Mouse (Mus musculus) forebrain, embryonic 14.5 days (tissue): Measurements from ENCODE around the gene Sgms1. TPM values are rescaled to one million over a fixed set of nuclear protein-coding genes. Genes with fewer than 3 reads are reported as not detected.
A peak's percentile ranks its signal among the peaks of the same experiment; 100 is the strongest.

Source experiments
- ATAC-seq: fragments of 200-750 bp; cut with Nextera tagmentation; 2 replicates; pipeline ENCODE4 v1.8.0; 2017; ENCODE audit warnings: mild to moderate bottlenecking, moderate library complexity
- DNase-seq: peaks from one replicate; pipeline ENCODE4 v3.0.0-alpha.2; 2015; ENCODE audit warnings: low spot score
- H3K27ac ChIP-seq: fragments of 300-500 bp; sonication (generic); 2 replicates; pipeline ENCODE4 v1.5.1; 2014; ENCODE audit warnings: low read depth, mild to moderate bottlenecking, control low read depth, low read length, moderate library complexity
- H3K27me3 ChIP-seq: fragments of 300-500 bp; sonication (generic); replicated peaks from 2 replicates; pipeline ENCODE4 v1.6.1; 2014; ENCODE audit warnings: low read length, control low read depth, mixed read lengths; ENCODE audit not compliant: control insufficient read depth, insufficient read depth
- H3K36me3 ChIP-seq: fragments of 300-500 bp; sonication (generic); 2 replicates; pipeline ENCODE4 v1.6.1; 2014; ENCODE audit warnings: low read length, control low read depth; ENCODE audit not compliant: control insufficient read depth, insufficient read depth
- H3K4me1 ChIP-seq: fragments of 300-500 bp; sonication (generic); 2 replicates; pipeline ENCODE4 v1.6.1; 2014; ENCODE audit warnings: antibody characterized with exemption, low read length, control low read depth; ENCODE audit not compliant: control insufficient read depth, insufficient read depth
- H3K4me2 ChIP-seq: fragments of 300-500 bp; sonication (generic); 2 replicates; pipeline ENCODE4 v1.6.1; 2014; ENCODE audit warnings: mild to moderate bottlenecking, control low read depth, low read length
- H3K4me3 ChIP-seq: fragments of 300-500 bp; sonication (generic); 2 replicates; pipeline ENCODE4 v1.5.1; 2014; ENCODE audit warnings: low read depth, low read length, control low read depth
- H3K9ac ChIP-seq: fragments of 300-500 bp; sonication (generic); 2 replicates; pipeline ENCODE4 v1.6.1; 2014; ENCODE audit warnings: mild to moderate bottlenecking, low read length, control low read depth, moderate library complexity
- H3K9me3 ChIP-seq: fragments of 300-500 bp; sonication (generic); replicated peaks from 2 replicates; pipeline ENCODE4 v1.6.1; 2016; ENCODE audit warnings: low read length, control low read depth, mixed read lengths; ENCODE audit not compliant: control insufficient read depth
- WGBS: fragments of 180-500 bp; shearing (Covaris S2); extraction: QIAGEN DNeasy Blood & Tissue Kit; methylation state at CpG from one replicate; pipeline ENCODE4 v1.1.7; 2014; 5-methylcytosine and 5-hydroxymethylcytosine counted together
- polyA plus RNA-seq: library from polyadenylated mRNA; unstranded; fragments of >200 nt; fragmentation: Nextera tagmentation; extraction: Ambion mirVana; gene quantifications from 2 replicates; pipeline ENCODE4 v1.2.1, GENCODE M21; 2014

Sgms1 gene
- polyA plus RNA-seq, 1 experiment from 2014 or later: 5.9 TPM

GRCm38 (mm10) chr19:32169634-32170540, 219.6 kb downstream of the Sgms1 start:
- H3K4me2 ChIP-seq: no peak overlapping the region
- DNase-seq: peak; percentile 85
- no peaks in the 10 kb centered on the region for H3K36me3 ChIP-seq
- H3K27me3 ChIP-seq: no peaks in the 10 kb centered on the region
- no peak overlapping the region for H3K4me3 ChIP-seq
- H3K27ac ChIP-seq: no peak overlapping the region
- ATAC-seq: peak; percentile 82; the same call in 1 of the 2 replicates
- no peaks in the 10 kb centered on the region for H3K4me1 ChIP-seq
- 83% methylated on average over 8 of the region's 9 CpGs for WGBS
- H3K9me3 ChIP-seq: no peaks in the 10 kb centered on the region
- no peak overlapping the region for H3K9ac ChIP-seq

- Histone ChIP-seq H3K27me3 (no peaks in the 10 kb centered on the region), H3K9ac (no peak overlapping the region), H3K9me3 (no peaks in the 10 kb centered on the region), H3K27ac (no peak overlapping the region), H3K4me3 (no peak overlapping the region), H3K4me1 (no peaks in the 10 kb centered on the region), H3K36me3 (no peaks in the 10 kb centered on the region), H3K4me2 (no peak overlapping the region)
- WGBS: 92% methylated on average over 9 of the region's 9 CpGs
- DNase-seq (no peak), ATAC-seq (no peak)
Observed at GRCm38 (mm10) chr19:32168031-32168430, 221.5 kb downstream of the Sgms1 start.

GRCm38 (mm10) chr19:32166823-32167605, 222.5 kb downstream of the Sgms1 start:
- no peaks in the 10 kb centered on the region for H3K4me1 ChIP-seq
- H3K4me3 ChIP-seq: no peak overlapping the region
- H3K36me3 ChIP-seq: no peaks in the 10 kb centered on the region
- no peak for DNase-seq
- no peak overlapping the region for H3K4me2 ChIP-seq
- H3K27ac ChIP-seq: no peak overlapping the region
- H3K27me3 ChIP-seq: no peaks in the 10 kb centered on the region
- ATAC-seq: no peak
- WGBS: 91% methylated on average over 13 of the region's 13 CpGs
- no peak overlapping the region for H3K9ac ChIP-seq
- H3K9me3 ChIP-seq: no peaks in the 10 kb centered on the region

- no peak; the same call in 1 of the 2 replicates for ATAC-seq
- 84% methylated on average over 6 of the region's 6 CpGs for WGBS
- Histone ChIP-seq H3K9ac (no peak overlapping the region), H3K27ac (no peak overlapping the region), H3K36me3 (no peaks in the 10 kb centered on the region), H3K4me1 (no peaks in the 10 kb centered on the region), H3K9me3 (no peaks in the 10 kb centered on the region), H3K4me2 (no peak overlapping the region), H3K4me3 (no peak overlapping the region), H3K27me3 (no peaks in the 10 kb centered on the region)
- no peak for DNase-seq
Observed at GRCm38 (mm10) chr19:32165711-32166110, 223.8 kb downstream of the Sgms1 start.

- ATAC-seq (no peak), DNase-seq (no peak)
- WGBS: 90% methylated on average over 4 of the region's 4 CpGs
- H3K36me3 ChIP-seq: no peaks in the 10 kb centered on the region
- H3K9me3 ChIP-seq: no peaks in the 10 kb centered on the region
- H3K9ac ChIP-seq: no peak overlapping the region
- no peak overlapping the region for H3K4me2 ChIP-seq
- no peak overlapping the region for H3K27ac ChIP-seq
- no peaks in the 10 kb centered on the region for H3K27me3 ChIP-seq
- H3K4me3 ChIP-seq: no peak overlapping the region
- H3K4me1 ChIP-seq: no peaks in the 10 kb centered on the region
Observed at GRCm38 (mm10) chr19:32164128-32164527, 225.4 kb downstream of the Sgms1 start.

- Histone ChIP-seq H3K27me3 (no peaks in the 10 kb centered on the region), H3K4me3 (no peak overlapping the region), H3K4me2 (no peak overlapping the region), H3K9me3 (no peaks in the 10 kb centered on the region), H3K27ac (no peak overlapping the region), H3K9ac (no peak overlapping the region), H3K36me3 (no peaks in the 10 kb centered on the region), H3K4me1 (no peaks in the 10 kb centered on the region)
- ATAC-seq (no peak), DNase-seq (no peak)
- WGBS: 96% methylated on average over 7 of the region's 7 CpGs
Observed at GRCm38 (mm10) chr19:32159944-32160343, 229.6 kb downstream of the Sgms1 start.

GRCm38 (mm10) chr19:32159168-32159567, 230.3 kb downstream of the Sgms1 start:
- Histone ChIP-seq H3K9me3 (no peaks in the 10 kb centered on the region), H3K4me2 (no peak overlapping the region), H3K4me3 (no peak overlapping the region), H3K36me3 (no peaks in the 10 kb centered on the region), H3K9ac (no peak overlapping the region), H3K4me1 (no peaks in the 10 kb centered on the region), H3K27me3 (no peaks in the 10 kb centered on the region), H3K27ac (no peak overlapping the region)
- ATAC-seq: no peak
- no peak for DNase-seq
- WGBS: 96% methylated on average over 1 of the region's 1 CpGs

- H3K4me3 ChIP-seq: no peak overlapping the region
- no peak overlapping the region for H3K27ac ChIP-seq
- WGBS: 92% methylated on average over 6 of the region's 6 CpGs
- no peak overlapping the region for H3K4me2 ChIP-seq
- H3K27me3 ChIP-seq: no peaks in the 10 kb centered on the region
- ATAC-seq (no peak), DNase-seq (no peak)
- H3K36me3 ChIP-seq: no peaks in the 10 kb centered on the region
- no peaks in the 10 kb centered on the region for H3K4me1 ChIP-seq
- H3K9me3 ChIP-seq: no peaks in the 10 kb centered on the region
- H3K9ac ChIP-seq: no peak overlapping the region
Observed at GRCm38 (mm10) chr19:32157045-32157444, 232.5 kb downstream of the Sgms1 start.

GRCm38 (mm10) chr19:32152529-32152928, 237.0 kb downstream of the Sgms1 start:
- H3K9ac ChIP-seq: no peak overlapping the region
- ATAC-seq (no peak), DNase-seq (no peak)
- H3K36me3 ChIP-seq: no peaks in the 10 kb centered on the region
- H3K27me3 ChIP-seq: no peaks in the 10 kb centered on the region
- no peaks in the 10 kb centered on the region for H3K4me1 ChIP-seq
- H3K9me3 ChIP-seq: no peaks in the 10 kb centered on the region
- H3K4me2 ChIP-seq: no peak overlapping the region
- no peak overlapping the region for H3K27ac ChIP-seq
- 82% methylated on average over 6 of the region's 6 CpGs for WGBS
- no peak overlapping the region for H3K4me3 ChIP-seq
